Mouse (Mus musculus) megakaryocyte, embryonic 14.5 days (primary cell): ENCODE results near the gene Fam187a.

Source experiments
- FLI1 ChIP-seq: IDR thresholded peaks from 2 replicates; pipeline ENCODE4 v1.6.1; 2012; ENCODE audit warnings: low read length, inconsistent platforms, mixed read lengths
- GATA1 ChIP-seq: IDR thresholded peaks from 3 replicates; pipeline ENCODE4 v1.6.1; 2012; ENCODE audit warnings: mixed read lengths, low read length, inconsistent platforms, borderline replicate concordance

DNA sequence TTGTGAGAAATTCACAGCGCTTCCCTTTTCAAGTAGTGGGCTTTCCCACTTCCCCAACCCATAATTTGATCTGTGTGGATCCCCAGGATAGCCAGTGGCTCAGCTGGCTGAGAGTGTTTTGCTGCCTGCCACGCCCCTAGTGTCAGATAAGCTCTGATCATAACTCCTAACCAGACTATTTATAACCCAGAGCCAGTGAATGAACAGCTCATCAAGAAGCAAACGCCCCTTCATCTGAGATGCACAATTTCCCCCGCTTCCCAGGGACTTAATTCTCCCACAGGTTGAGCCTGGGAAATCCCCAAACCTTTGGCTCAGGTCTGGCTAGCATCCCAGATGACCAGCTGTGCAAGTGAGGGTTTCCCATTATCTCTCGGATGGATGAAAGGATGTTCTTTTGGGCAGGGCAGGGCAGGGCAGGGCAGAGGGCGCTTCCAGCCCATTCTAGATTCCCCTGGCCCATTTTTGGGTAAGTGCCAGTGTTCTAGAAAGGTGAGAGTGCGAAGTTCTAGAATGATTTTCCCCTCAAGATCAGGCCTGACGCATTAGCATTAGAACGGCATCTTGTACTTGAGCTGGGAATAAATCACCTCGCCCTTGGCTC is at the start of gene Fam187a:
- TF ChIP-seq GATA1 (no peak), FLI1 (no peak)
